Mouse (Mus musculus): ENCODE results near the gene Spata21. TPM values are rescaled to one million over a fixed set of nuclear protein-coding genes. Genes with fewer than 3 reads are reported as not detected.
A peak's percentile ranks its signal among the peaks of the same experiment; 100 is the strongest.

The Spata21 gene
- polyA plus RNA-seq, 1 experiment from 2014 or later = not detected

- no peak for ATAC-seq (replicated peaks; ENCODE audit: low FRiP score)
- H3K9ac ChIP-seq (ENCODE audit: low read length) = no peak overlapping the region
- no peaks in the 10 kb centered on the region for H3K9me3 ChIP-seq (ENCODE audit: control insufficient read depth, low read length)
- H3K36me3 ChIP-seq (ENCODE audit: control insufficient read depth, insufficient read depth, low read length) = no peaks in the 10 kb centered on the region
- no peaks in the 10 kb centered on the region for H3K27me3 ChIP-seq (ENCODE audit: control insufficient read depth, insufficient read depth, low read length)
- no peak overlapping the region for H3K4me3 ChIP-seq (ENCODE audit: low read depth, low read length)
- no peak overlapping the region for H3K4me2 ChIP-seq (ENCODE audit: low read depth, low read length, severe bottlenecking)
- DNase-seq (ENCODE audit: low spot score) = no peak
- H3K4me1 ChIP-seq (replicated peaks; ENCODE audit: control insufficient read depth, insufficient read depth, low read length) = 0 out of 2 replicates have a peak, but pooled peaks cover 3% of the 10 kb centered on the region
- H3K27ac ChIP-seq (ENCODE audit: low read depth, low read length) = no peak overlapping the region
- 32% methylated on average over 1 of the region's 1 CpGs for WGBS
Measured at GRCm38 (mm10) chr4:141123065-141123464, 34.9 kb downstream of the Spata21 start.

DNA sequence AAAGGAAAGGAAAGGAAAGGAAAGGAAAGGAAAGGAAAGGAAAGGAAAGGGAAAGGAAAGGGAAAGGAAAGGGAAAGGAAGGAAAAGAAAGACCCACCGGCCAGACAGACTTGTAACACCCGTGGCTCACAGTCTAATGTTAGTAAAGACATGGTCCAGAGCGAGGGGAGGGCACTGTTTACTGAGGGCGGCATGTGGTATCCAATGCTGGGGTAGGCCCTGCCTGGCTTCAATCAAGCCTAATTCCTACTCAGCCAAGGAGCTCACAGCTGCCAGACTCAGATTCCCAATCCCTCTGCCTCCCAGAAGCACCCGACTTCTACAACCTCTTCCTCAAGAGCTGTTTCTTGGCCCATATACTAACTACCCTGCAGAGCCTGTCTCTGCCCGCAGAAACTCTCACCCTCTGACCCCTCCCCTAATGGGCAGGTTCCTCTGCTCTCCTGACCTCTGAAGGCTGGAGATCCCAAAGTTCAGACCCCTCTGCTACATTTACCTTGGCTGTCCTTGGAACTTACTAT, 41.1 kb downstream of the Spata21 start:
- no peaks in the 10 kb centered on the region for H3K36me3 ChIP-seq (ENCODE audit: control insufficient read depth, insufficient read depth, low read length)
- DNase-seq (ENCODE audit: low spot score) (no peak), ATAC-seq (replicated peaks; ENCODE audit: low FRiP score) (no peak)
- H3K4me1 ChIP-seq (replicated peaks; ENCODE audit: control insufficient read depth, insufficient read depth, low read length) = peaks cover 12% of the 10 kb centered on the region
- no peaks in the 10 kb centered on the region for H3K27me3 ChIP-seq (ENCODE audit: control insufficient read depth, insufficient read depth, low read length)
- H3K9me3 ChIP-seq (ENCODE audit: control insufficient read depth, low read length) = no peaks in the 10 kb centered on the region
- no peak overlapping the region for H3K27ac ChIP-seq (ENCODE audit: low read depth, low read length)
- 77% methylated on average over 6 of the region's 6 CpGs for WGBS
- no peak overlapping the region for H3K9ac ChIP-seq (ENCODE audit: low read length)
- H3K4me2 ChIP-seq (ENCODE audit: low read depth, low read length, severe bottlenecking) = no peak overlapping the region
- H3K4me3 ChIP-seq (ENCODE audit: low read depth, low read length) = no peak overlapping the region

- Histone ChIP-seq H3K4me1 (replicated peaks; ENCODE audit: control insufficient read depth, insufficient read depth, low read length) (peaks cover 21% of the 10 kb centered on the region), H3K4me2 (ENCODE audit: low read depth, low read length, severe bottlenecking) (no peak overlapping the region), H3K27me3 (ENCODE audit: control insufficient read depth, insufficient read depth, low read length) (no peaks in the 10 kb centered on the region), H3K27ac (ENCODE audit: low read depth, low read length) (no peak overlapping the region), H3K9me3 (ENCODE audit: control insufficient read depth, low read length) (no peaks in the 10 kb centered on the region), H3K4me3 (ENCODE audit: low read depth, low read length) (no peak overlapping the region), H3K9ac (ENCODE audit: low read length) (no peak overlapping the region), H3K36me3 (ENCODE audit: control insufficient read depth, insufficient read depth, low read length) (no peaks in the 10 kb centered on the region)
- 80% methylated on average over 6 of the region's 6 CpGs for WGBS
- ATAC-seq (replicated peaks; ENCODE audit: low FRiP score) (no peak), DNase-seq (ENCODE audit: low spot score) (no peak)
Measured at GRCm38 (mm10) chr4:141130704-141131342, 42.7 kb downstream of the Spata21 start.

DNA sequence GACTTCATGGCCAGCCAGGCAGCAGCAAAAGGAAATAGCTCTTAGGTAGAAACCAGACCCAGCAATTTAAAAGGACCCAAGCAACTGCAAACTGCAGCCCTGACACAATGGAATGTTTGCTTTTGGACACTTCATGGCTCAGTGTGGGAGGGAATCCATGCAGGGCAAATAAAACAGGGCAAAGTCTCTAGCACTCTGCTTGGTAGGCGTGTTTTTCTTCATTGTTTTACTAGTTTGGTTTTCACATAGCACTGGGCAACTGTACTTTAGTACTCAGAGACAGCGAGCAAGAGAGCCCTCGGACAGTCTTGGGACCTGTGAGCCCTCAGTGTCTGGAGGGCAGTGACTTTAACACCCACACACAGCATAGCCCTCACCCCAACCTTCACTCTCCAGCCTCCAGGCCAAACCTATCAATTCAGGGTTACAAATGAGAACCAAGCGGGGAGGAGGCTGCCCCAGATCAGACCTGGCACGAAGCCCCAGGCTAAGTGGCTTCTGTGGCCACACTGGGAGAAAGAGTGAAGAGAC, 43.5 kb downstream of the Spata21 start:
- Histone ChIP-seq H3K9me3 (ENCODE audit: control insufficient read depth, low read length) (no peaks in the 10 kb centered on the region), H3K9ac (ENCODE audit: low read length) (no peak overlapping the region), H3K36me3 (ENCODE audit: control insufficient read depth, insufficient read depth, low read length) (no peaks in the 10 kb centered on the region), H3K27ac (ENCODE audit: low read depth, low read length) (0 out of 2 replicates have a peak overlapping the region, but pooled peaks have one; percentile 18), H3K4me3 (ENCODE audit: low read depth, low read length) (no peak overlapping the region), H3K4me1 (replicated peaks; ENCODE audit: control insufficient read depth, insufficient read depth, low read length) (peaks cover 23% of the 10 kb centered on the region), H3K4me2 (ENCODE audit: low read depth, low read length, severe bottlenecking) (no peak overlapping the region), H3K27me3 (ENCODE audit: control insufficient read depth, insufficient read depth, low read length) (no peaks in the 10 kb centered on the region)
- DNase-seq (ENCODE audit: low spot score) (no peak), ATAC-seq (replicated peaks; ENCODE audit: low FRiP score) (no peak)
- 75% methylated on average over 5 of the region's 5 CpGs for WGBS

- H3K9ac ChIP-seq (ENCODE audit: low read length) = no peak overlapping the region
- ATAC-seq (replicated peaks; ENCODE audit: low FRiP score) = no peak
- 58% methylated on average over 8 of the region's 8 CpGs for WGBS
- no peak for DNase-seq (ENCODE audit: low spot score)
- H3K9me3 ChIP-seq (ENCODE audit: control insufficient read depth, low read length) = no peaks in the 10 kb centered on the region
- H3K4me3 ChIP-seq (ENCODE audit: low read depth, low read length) = no peak overlapping the region
- H3K27me3 ChIP-seq (ENCODE audit: control insufficient read depth, insufficient read depth, low read length) = no peaks in the 10 kb centered on the region
- peaks cover 23% of the 10 kb centered on the region for H3K4me1 ChIP-seq (replicated peaks; ENCODE audit: control insufficient read depth, insufficient read depth, low read length)
- 0 out of 2 replicates have a peak overlapping the region, but pooled peaks have one; percentile 18 for H3K27ac ChIP-seq (ENCODE audit: low read depth, low read length)
- H3K4me2 ChIP-seq (ENCODE audit: low read depth, low read length, severe bottlenecking) = no peak overlapping the region
- no peaks in the 10 kb centered on the region for H3K36me3 ChIP-seq (ENCODE audit: control insufficient read depth, insufficient read depth, low read length)
Measured at GRCm38 (mm10) chr4:141132191-141132590, 44.1 kb downstream of the Spata21 start.

GRCm38 (mm10) chr4:141133227-141133626, 45.1 kb downstream of the Spata21 start:
- WGBS = 63% methylated on average over 8 of the region's 8 CpGs
- Histone ChIP-seq H3K9me3 (ENCODE audit: control insufficient read depth, low read length) (no peaks in the 10 kb centered on the region), H3K9ac (ENCODE audit: low read length) (no peak overlapping the region), H3K4me1 (replicated peaks; ENCODE audit: control insufficient read depth, insufficient read depth, low read length) (peaks cover 25% of the 10 kb centered on the region), H3K4me2 (ENCODE audit: low read depth, low read length, severe bottlenecking) (no peak overlapping the region), H3K36me3 (ENCODE audit: control insufficient read depth, insufficient read depth, low read length) (no peaks in the 10 kb centered on the region), H3K27me3 (ENCODE audit: control insufficient read depth, insufficient read depth, low read length) (no peaks in the 10 kb centered on the region), H3K4me3 (ENCODE audit: low read depth, low read length) (no peak overlapping the region), H3K27ac (ENCODE audit: low read depth, low read length) (no peak overlapping the region)
- DNase-seq (ENCODE audit: low spot score) (no peak), ATAC-seq (replicated peaks; ENCODE audit: low FRiP score) (no peak)

DNA sequence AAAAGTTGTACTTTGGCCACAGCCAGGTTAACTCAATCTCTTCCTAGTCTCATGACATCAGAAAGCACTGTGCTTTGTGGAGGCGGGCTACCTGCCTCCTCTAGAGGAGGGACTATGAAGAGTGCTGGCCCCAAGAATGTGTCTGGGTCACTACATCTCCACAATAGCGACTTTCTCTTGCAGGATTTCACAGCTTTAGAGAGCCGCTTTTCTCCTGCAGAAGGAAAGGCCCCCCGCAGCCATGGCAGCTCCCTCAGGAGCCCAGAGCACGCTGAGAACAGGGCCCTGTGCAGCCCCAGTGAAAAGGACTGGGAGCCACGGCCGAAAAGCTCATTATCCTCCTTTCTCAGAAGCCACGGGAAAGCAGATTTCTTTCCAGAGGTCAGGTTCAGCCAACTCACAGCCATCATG, 45.9 kb downstream of the Spata21 start:
- H3K9me3 ChIP-seq (ENCODE audit: control insufficient read depth, low read length) = no peaks in the 10 kb centered on the region
- H3K27me3 ChIP-seq (ENCODE audit: control insufficient read depth, insufficient read depth, low read length) = no peaks in the 10 kb centered on the region
- H3K36me3 ChIP-seq (ENCODE audit: control insufficient read depth, insufficient read depth, low read length) = no peaks in the 10 kb centered on the region
- peak overlapping the region; percentile 61; the same call in 1 of the 2 replicates for H3K27ac ChIP-seq (ENCODE audit: low read depth, low read length)
- H3K4me3 ChIP-seq (ENCODE audit: low read depth, low read length) = no peak overlapping the region
- ATAC-seq (replicated peaks; ENCODE audit: low FRiP score) (peak; percentile 51), DNase-seq (ENCODE audit: low spot score) (peak; percentile 68)
- H3K4me1 ChIP-seq (replicated peaks; ENCODE audit: control insufficient read depth, insufficient read depth, low read length) = peaks cover 25% of the 10 kb centered on the region
- 6% methylated on average over 8 of the region's 8 CpGs for WGBS
- peak overlapping the region; percentile 31 for H3K9ac ChIP-seq (ENCODE audit: low read length)
- peak overlapping the region; percentile 2; the same call in 1 of the 2 replicates for H3K4me2 ChIP-seq (ENCODE audit: low read depth, low read length, severe bottlenecking)

DNA sequence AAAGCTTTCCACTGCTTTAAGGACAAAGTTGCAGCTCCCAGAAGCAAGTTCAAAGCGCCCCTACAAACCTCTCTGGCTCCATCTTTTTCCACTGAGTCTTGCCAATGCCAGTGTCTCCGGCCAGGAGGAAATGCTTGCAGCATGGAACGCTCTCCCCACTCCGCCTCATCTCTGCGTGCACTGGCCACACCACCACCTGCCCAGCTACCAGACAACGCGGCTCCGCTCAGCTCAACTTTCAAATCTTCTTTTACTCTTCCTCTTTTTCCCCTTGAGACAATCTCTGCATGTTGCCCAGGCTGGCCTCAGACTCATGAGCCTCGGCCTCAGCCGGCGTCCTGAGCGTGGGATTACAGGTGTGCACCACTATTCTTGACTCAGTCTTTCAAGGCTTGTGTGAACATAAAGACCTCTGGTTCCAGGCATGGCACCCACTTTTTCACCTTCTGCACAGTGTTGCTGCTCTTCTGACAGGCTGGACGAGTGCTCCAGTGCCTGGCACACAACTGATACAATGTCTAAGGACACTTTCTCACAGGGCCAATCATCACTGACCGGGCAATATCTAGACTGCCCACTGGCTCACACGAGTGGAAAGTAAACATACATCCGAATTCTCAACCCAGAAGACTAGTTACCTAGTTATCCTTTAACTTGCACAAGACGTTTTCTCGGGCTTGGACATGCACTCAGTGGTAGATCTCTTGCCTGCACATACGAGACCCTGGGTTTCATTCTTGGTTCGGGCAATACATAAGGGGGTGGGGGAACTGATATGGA, 46.8 kb downstream of the Spata21 start:
- DNase-seq (ENCODE audit: low spot score) (no peak), ATAC-seq (replicated peaks; ENCODE audit: low FRiP score) (no peak)
- 72% methylated on average over 20 of the region's 20 CpGs for WGBS
- H3K4me1 ChIP-seq (replicated peaks; ENCODE audit: control insufficient read depth, insufficient read depth, low read length) = peaks cover 25% of the 10 kb centered on the region
- no peaks in the 10 kb centered on the region for H3K27me3 ChIP-seq (ENCODE audit: control insufficient read depth, insufficient read depth, low read length)
- H3K36me3 ChIP-seq (ENCODE audit: control insufficient read depth, insufficient read depth, low read length) = no peaks in the 10 kb centered on the region
- 0 out of 2 replicates have a peak overlapping the region, but pooled peaks have one; percentile 9 for H3K9ac ChIP-seq (ENCODE audit: low read length)
- H3K4me3 ChIP-seq (ENCODE audit: low read depth, low read length) = no peak overlapping the region
- no peaks in the 10 kb centered on the region for H3K9me3 ChIP-seq (ENCODE audit: control insufficient read depth, low read length)
- H3K27ac ChIP-seq (ENCODE audit: low read depth, low read length) = peak overlapping the region; percentile 61; the same call in 1 of the 2 replicates
- peak overlapping the region; percentile 2; the same call in 1 of the 2 replicates for H3K4me2 ChIP-seq (ENCODE audit: low read depth, low read length, severe bottlenecking)
